Mouse (Mus musculus) ES-Bruce4 (cell line): ENCODE measurements at regions not wholly inside any gene's neighbourhood (a gene's known extent, or its start where the extent isn't known, plus 50 kb on each side); places are given as distances from the start of the nearest gene placed in this dataset.

Experiments used
- CTCF ChIP-seq: IDR thresholded peaks from one replicate; pipeline ENCODE4 v1.8.1; 2011; ENCODE audit warnings: low read depth, low read length
- EP300 ChIP-seq: IDR thresholded peaks from 2 replicates; pipeline ENCODE4 v1.6.1; 2011; ENCODE audit warnings: low read depth, low read length; ENCODE audit not compliant: insufficient read depth
- POLR2A ChIP-seq: IDR thresholded peaks from one replicate; pipeline ENCODE4 v1.8.1; 2011; ENCODE audit warnings: low read length; ENCODE audit not compliant: insufficient read depth

GRCm38 (mm10) chr15:86996196-86996595, 547.9 kb upstream of the Fam19a5 start:
- TF ChIP-seq EP300 (no peak), POLR2A (no peak), CTCF (no peak)
